15 mouse cellular contexts compared by ENCODE assay signal in the genomic region with DNA sequence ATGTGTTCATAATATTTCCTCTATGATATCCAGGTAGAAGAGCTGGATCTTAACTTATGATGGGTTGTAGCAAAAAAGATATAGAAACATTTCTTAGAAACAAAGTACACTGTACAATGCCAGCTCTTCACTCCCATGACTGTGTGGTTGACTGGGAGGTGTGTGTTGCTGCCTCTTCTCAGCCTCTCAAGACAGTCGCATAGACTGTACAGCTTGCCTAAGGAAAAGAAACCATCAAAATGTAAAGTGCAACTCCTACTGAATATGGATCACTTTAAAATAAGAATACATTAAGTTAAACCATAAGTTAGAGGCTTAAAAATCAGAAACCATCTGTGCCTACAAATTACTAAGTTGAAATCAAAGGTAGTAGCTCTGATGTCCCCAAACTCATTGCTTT.
"Had no signal": no experiment of that assay in that cellular context is flagged by ENCODE, and none has a peak within 500 bp of the region (broad histone marks: within the 10 kb centered on the region; RNA-seq: fewer than 3 reads in every experiment).

No protein-coding gene starts in this region.

- H3K9ac ChIP-seq: neural tube, embryonic 15.5 days; stomach, embryonic 15.5 days had no signal

- H3K4me3 ChIP-seq: neural tube, embryonic 15.5 days; stomach, embryonic 15.5 days had no signal

- H3K9me3 ChIP-seq: neural tube, embryonic 15.5 days; stomach, embryonic 15.5 days had no signal

- H3K4me2 ChIP-seq: neural tube, embryonic 15.5 days; stomach, embryonic 15.5 days had no signal

- H3K4me1 ChIP-seq: neural tube, embryonic 15.5 days; stomach, embryonic 15.5 days had no signal

- H3K27ac ChIP-seq: neural tube, embryonic 15.5 days; stomach, embryonic 15.5 days; stomach, postnatal 0 days had no signal

- H3K27me3 ChIP-seq: neural tube, embryonic 15.5 days; stomach, embryonic 15.5 days had no signal

- DNase-seq: retina, postnatal 1 day; right cerebral cortex, adult 18-20 months; right cerebral cortex, postnatal 14 days; right cerebral cortex, postnatal 25 days; right cerebral cortex, postnatal 4 days; spleen, adult 18-20 months; thymus, adult 18-20 months; thymus, adult 2 months; thymus, postnatal 14 days; thymus, postnatal 25 days; thymus, postnatal 36 days; thymus, postnatal 4 days had no signal

- H3K36me3 ChIP-seq: neural tube, embryonic 15.5 days; stomach, embryonic 15.5 days had no signal
